Mouse (Mus musculus) stomach, embryonic 15.5 days (tissue): ENCODE measurements around the gene Tmem238. TPM values are rescaled to one million over a fixed set of nuclear protein-coding genes. Genes with fewer than 3 reads are reported as not detected.

Experiments used
- ATAC-seq: fragments of 200-750 bp; cut with Nextera tagmentation; 2 replicates; pipeline ENCODE4 v1.8.0; 2017; ENCODE audit warnings: low read depth, moderate number of reproducible peaks, moderate TSS enrichment; ENCODE audit not compliant: insufficient read depth, low FRiP score
- H3K27ac ChIP-seq: fragments of 300-500 bp; sonication (generic); 2 replicates; pipeline ENCODE4 v1.5.1; 2015; ENCODE audit warnings: mild to moderate bottlenecking, inconsistent platforms
- H3K27me3 ChIP-seq: fragments of 300-500 bp; sonication (generic); replicated peaks from 2 replicates; pipeline ENCODE4 v1.6.1; 2015; ENCODE audit warnings: inconsistent platforms
- H3K36me3 ChIP-seq: fragments of 300-500 bp; sonication (generic); 2 replicates; pipeline ENCODE4 v1.6.1; 2015; ENCODE audit warnings: inconsistent platforms
- H3K4me1 ChIP-seq: fragments of 300-500 bp; sonication (generic); 2 replicates; pipeline ENCODE4 v1.6.1; 2015; ENCODE audit warnings: inconsistent platforms
- H3K4me2 ChIP-seq: fragments of 300-500 bp; sonication (generic); 2 replicates; pipeline ENCODE4 v1.6.1; 2015; ENCODE audit warnings: mild to moderate bottlenecking, inconsistent platforms
- H3K4me3 ChIP-seq: fragments of 300-500 bp; sonication (generic); replicated peaks from 2 replicates; pipeline ENCODE4 v1.5.1; 2015; ENCODE audit warnings: inconsistent platforms
- H3K9ac ChIP-seq: fragments of 300-500 bp; sonication (generic); 2 replicates; pipeline ENCODE4 v1.6.1; 2015; ENCODE audit warnings: inconsistent platforms
- H3K9me3 ChIP-seq: fragments of 300-500 bp; sonication (generic); 2 replicates; pipeline ENCODE4 v1.6.1; 2016; ENCODE audit warnings: inconsistent platforms
- WGBS: fragments of 180-500 bp; shearing (Covaris S2); methylation state at CpG from one replicate; pipeline ENCODE4 v1.1.7; 2015; 5-methylcytosine and 5-hydroxymethylcytosine counted together
- polyA plus RNA-seq: library from polyadenylated mRNA; unstranded; fragments of >200 nt; fragmentation: Nextera tagmentation; extraction: Ambion mirVana; gene quantifications from 2 replicates; pipeline ENCODE4 v1.2.1, GENCODE M21; 2015

The Tmem238 gene
- polyA plus RNA-seq, 1 experiment from 2014 or later = 36.4 TPM

DNA sequence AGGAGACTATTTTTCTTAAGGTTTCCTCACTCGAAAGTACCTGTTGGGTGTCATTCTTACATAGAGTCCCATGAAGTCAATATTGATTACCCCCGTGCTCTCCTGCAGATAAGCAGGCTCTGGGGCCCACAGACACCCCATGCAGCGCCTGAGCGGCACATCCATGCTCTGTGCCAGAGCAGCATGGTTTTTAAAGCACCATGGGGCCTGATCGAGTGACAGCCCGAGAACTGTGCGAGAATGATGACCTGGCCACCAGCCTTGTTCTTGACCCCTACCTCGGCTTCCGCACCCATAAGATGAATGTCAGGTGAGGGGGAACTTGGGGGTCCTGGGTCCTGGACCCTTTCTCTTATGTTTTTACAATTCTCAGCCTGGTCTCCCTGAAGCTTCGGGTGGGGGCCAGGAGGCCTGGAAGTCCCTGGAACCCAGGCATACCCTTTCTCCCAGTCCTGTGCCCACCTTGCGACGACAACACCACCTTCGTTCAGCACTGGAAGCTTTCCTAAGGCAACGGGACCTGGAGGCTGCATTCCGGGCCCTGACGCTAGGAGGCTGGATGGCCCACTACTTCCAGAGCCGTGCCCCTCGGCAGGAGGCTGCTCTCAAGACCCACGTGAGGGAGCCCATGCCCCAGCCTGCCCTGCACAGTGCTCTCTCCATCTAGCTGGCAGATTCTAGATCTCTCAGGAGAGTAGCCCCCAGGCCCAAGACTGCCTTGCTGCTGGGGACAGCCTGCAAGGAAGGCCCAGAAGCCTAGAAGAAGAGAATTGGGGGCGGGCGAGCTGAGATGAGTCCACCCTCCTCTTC is 47.6 kb downstream of the Tmem238 start:
- Histone ChIP-seq H3K9me3 (no peaks in the 10 kb centered on the region), H3K4me2 (peak overlapping the region; percentile 77), H3K27me3 (no peaks in the 10 kb centered on the region), H3K4me3 (peak overlapping the region; percentile 75), H3K36me3 (peaks cover 11% of the 10 kb centered on the region), H3K27ac (peak overlapping the region; percentile 87; the same call in 1 of the 2 replicates), H3K9ac (no peak overlapping the region), H3K4me1 (peaks cover 29% of the 10 kb centered on the region)
- whole genome bisulfite sequencing = 69% methylated on average over 21 of the region's 21 CpGs
- ATAC-seq = no peak

DNA sequence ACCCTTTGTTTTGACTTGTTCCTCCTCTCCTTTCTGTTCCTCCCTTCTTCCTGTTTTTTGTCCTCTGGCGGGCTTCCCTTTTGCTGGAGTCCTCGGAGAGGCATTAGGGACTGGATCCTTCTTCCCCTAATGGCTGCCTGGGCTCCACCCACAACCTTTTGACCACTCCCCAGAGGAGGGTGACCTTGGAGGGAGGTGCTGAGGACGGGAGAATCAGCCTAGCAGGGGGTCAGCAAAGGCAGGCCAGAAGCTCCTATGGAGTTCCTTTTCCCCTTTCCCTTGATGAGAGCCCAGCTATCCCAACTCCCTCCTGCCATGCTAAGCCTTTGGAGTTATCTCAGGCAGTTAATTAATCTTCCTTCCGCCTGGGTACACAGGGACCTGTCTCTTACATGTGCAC is 48.3 kb downstream of the Tmem238 start:
- peaks cover 29% of the 10 kb centered on the region for H3K4me1 ChIP-seq
- H3K4me2 ChIP-seq = peak overlapping the region; percentile 77
- no peak for ATAC-seq
- peaks cover 4% of the 10 kb centered on the region for H3K36me3 ChIP-seq
- peak overlapping the region; percentile 75 for H3K4me3 ChIP-seq
- H3K9ac ChIP-seq = peak overlapping the region; percentile 80; the same call in 1 of the 2 replicates
- H3K27me3 ChIP-seq = no peaks in the 10 kb centered on the region
- no peaks in the 10 kb centered on the region for H3K9me3 ChIP-seq
- 3% methylated on average over 4 of the region's 4 CpGs for WGBS
- peak overlapping the region; percentile 87 for H3K27ac ChIP-seq

DNA sequence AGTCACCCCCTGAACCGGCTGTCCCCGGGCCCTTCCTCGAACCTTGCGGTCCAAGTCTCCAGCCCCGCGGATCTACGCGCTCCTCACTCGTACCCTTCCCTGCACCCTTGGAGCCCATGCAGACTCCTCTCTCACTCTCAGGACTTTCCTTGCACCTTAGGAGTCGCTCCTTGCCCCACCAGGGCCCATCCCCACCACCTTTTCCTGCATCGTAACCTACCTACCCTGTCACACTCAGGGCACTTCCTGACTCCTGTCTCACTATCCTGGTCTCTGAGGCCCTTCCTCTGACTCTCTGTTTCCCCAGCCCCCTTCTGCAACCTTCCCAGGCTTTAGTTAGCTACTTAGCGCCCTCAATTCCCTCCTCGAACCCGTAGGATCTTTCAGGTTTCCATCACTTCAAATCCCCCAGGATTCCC is 49.1 kb downstream of the Tmem238 start:
- Histone ChIP-seq H3K9me3 (no peaks in the 10 kb centered on the region), H3K36me3 (no peaks in the 10 kb centered on the region), H3K9ac (peak overlapping the region; percentile 80), H3K4me3 (peak overlapping the region; percentile 75), H3K27me3 (no peaks in the 10 kb centered on the region), H3K4me1 (peaks cover 29% of the 10 kb centered on the region), H3K27ac (peak overlapping the region; percentile 87), H3K4me2 (peak overlapping the region; percentile 77)
- 0% methylated on average over 14 of the region's 14 CpGs for WGBS
- ATAC-seq = no peak; the same call in 1 of the 2 replicates

DNA sequence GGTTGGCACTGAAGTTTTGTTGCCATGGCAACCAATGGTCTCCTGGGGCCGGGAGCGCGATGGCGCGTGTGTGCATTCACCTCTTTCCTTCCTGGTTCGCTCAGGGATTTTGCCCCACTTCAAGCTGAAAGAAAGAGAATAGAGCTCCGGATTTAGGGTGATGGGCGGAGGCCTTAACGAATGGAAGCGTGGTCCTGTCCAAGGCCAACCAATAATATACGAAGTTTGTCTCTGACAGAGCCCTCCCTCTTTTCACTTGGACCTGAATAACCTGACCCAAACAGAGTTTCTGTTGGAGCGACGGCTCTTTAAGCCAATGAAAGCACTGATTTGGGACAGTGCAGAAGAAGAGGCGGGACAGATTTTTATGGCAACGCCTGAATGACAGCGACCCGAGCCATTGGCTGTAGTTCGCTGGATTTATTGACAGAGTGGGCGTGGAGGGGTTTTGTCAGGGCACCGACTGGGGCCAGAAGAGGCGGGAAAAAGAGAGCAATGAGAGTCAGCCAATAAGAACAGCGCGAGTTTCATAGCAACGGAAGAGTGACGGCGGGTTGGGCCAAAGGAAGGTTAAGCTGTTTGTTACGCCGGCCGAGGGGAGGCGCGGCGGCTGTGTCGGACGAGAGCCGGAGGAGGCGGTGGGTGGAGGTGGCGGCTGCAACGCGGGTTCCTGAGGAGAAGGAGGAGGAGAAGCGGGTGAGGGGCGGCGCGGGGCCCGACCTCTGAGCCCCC is 49.7 kb downstream of the Tmem238 start, which contains the start of gene Kmt5c:
Gene Kmt5c, plus strand, starts transcription at position 572 of the 732 bp plus-strand sequence.
- H3K4me1 ChIP-seq = peaks cover 29% of the 10 kb centered on the region
- no peaks in the 10 kb centered on the region for H3K36me3 ChIP-seq
- peak within 1 kb of the TSS; percentile 77 for H3K4me2 ChIP-seq
- ATAC-seq = peak; percentile 95
- H3K27me3 ChIP-seq = no peaks in the 10 kb centered on the region
- H3K9me3 ChIP-seq = no peaks in the 10 kb centered on the region
- H3K27ac ChIP-seq = peak within 1 kb of the TSS; percentile 87
- under 1% methylated on average over 37 of the region's 44 CpGs for WGBS
- peak within 1 kb of the TSS; percentile 80 for H3K9ac ChIP-seq
- peak within 1 kb of the TSS; percentile 75 for H3K4me3 ChIP-seq

DNA sequence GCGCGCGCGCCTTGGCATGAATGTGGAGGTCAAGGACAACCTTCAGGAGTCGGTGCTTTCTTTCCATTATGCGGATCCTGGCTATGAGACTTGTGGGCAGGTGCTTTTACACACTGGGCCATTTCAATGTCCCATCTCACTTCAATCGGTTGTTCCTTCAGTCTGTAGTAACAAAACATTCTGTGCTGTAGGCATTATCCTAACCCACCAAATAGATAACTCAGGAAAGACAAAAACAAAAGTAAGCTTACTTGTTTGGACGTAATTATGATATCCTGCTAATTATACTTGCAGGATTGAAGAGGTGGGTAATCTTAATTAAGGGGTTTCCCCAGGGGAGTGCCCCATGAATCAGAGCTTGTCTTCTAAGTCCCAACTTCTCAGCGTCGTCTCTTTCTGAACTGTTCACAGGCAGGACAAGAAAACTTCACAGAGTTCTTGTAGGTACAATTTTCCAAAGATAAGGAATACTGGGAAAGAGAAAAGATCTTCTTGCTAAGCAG is 50.4 kb downstream of the Tmem238 start:
- H3K27me3 ChIP-seq = no peaks in the 10 kb centered on the region
- H3K4me2 ChIP-seq = peak overlapping the region; percentile 56
- 52% methylated on average over 10 of the region's 10 CpGs for WGBS
- H3K9me3 ChIP-seq = no peaks in the 10 kb centered on the region
- H3K4me1 ChIP-seq = peaks cover 29% of the 10 kb centered on the region
- H3K27ac ChIP-seq = peak overlapping the region; percentile 71
- H3K4me3 ChIP-seq = peak overlapping the region; percentile 34
- no peaks in the 10 kb centered on the region for H3K36me3 ChIP-seq
- no peak for ATAC-seq
- no peak overlapping the region for H3K9ac ChIP-seq

Other genes starting within 250 kb of the Tmem238 start
- gene Syt5, start 242.1 kb downstream of the Tmem238 start, polyA plus RNA-seq = 7.4 and 7.9 TPM in 2 replicates
- 0.80 and 0.89 TPM in 2 replicates for gene Ptprh, start 185.6 kb downstream of the Tmem238 start, polyA plus RNA-seq
- gene Tmem86b, start 158.2 kb downstream of the Tmem238 start, polyA plus RNA-seq = 2.4 and 4.8 TPM in 2 replicates
- 8.5 and 9.0 TPM in 2 replicates for gene Ppp6r1, start 130.6 kb downstream of the Tmem238 start, polyA plus RNA-seq
- 83.5 and 94.5 TPM in 2 replicates for gene Hspbp1, start 104.6 kb downstream of the Tmem238 start, polyA plus RNA-seq
- gene Brsk1, start 99.1 kb downstream of the Tmem238 start, polyA plus RNA-seq = 0.94 and 1.3 TPM in 2 replicates
- gene Tmem150b, start 64.4 kb downstream of the Tmem238 start, polyA plus RNA-seq = 0.85 and 0.88 TPM in 2 replicates
- 57.2 and 61.4 TPM in 2 replicates for gene Kmt5c, start 49.5 kb downstream of the Tmem238 start, polyA plus RNA-seq
- 66.3 and 70.7 TPM in 2 replicates for gene Cox6b2, start 36.6 kb downstream of the Tmem238 start, polyA plus RNA-seq
- gene Fam71e2, start 18.4 kb downstream of the Tmem238 start, polyA plus RNA-seq = not detected in 2 replicates
- gene Il11, start 6.8 kb downstream of the Tmem238 start, polyA plus RNA-seq = 0.13 and 0.22 TPM in 2 replicates
- 1.2 and 1.4 TPM in 2 replicates for gene Tmem190, start 6.7 kb downstream of the Tmem238 start, polyA plus RNA-seq
- gene Rpl28, start 3.2 kb upstream of the Tmem238 start, polyA plus RNA-seq = 309 and 356 TPM in 2 replicates
- 306 and 315 TPM in 2 replicates for gene Ube2s, start 22.9 kb upstream of the Tmem238 start, polyA plus RNA-seq
- 0.36 and 0.44 TPM in 2 replicates for gene Shisa7, start 55.0 kb upstream of the Tmem238 start, polyA plus RNA-seq
- gene Isoc2b, start 80.6 kb upstream of the Tmem238 start, polyA plus RNA-seq = 12.9 and 14.4 TPM in 2 replicates
- 1.1 and 1.3 TPM in 2 replicates for gene Isoc2a, start 87.5 kb upstream of the Tmem238 start, polyA plus RNA-seq
- gene Gm36210, start 116.9 kb upstream of the Tmem238 start, polyA plus RNA-seq = not detected in 2 replicates
- gene Zfp628, start 125.6 kb upstream of the Tmem238 start, polyA plus RNA-seq = 3.3 TPM in 2 replicates
- gene Nat14, start 132.4 kb upstream of the Tmem238 start, polyA plus RNA-seq = 4.3 and 4.5 TPM in 2 replicates
- 2.1 and 3.5 TPM in 2 replicates for gene Ssc5d, start 136.1 kb upstream of the Tmem238 start, polyA plus RNA-seq
- gene Sbk2, start 174.8 kb upstream of the Tmem238 start, polyA plus RNA-seq = 0.22 and 0.30 TPM in 2 replicates
- gene Sbk3, start 181.5 kb upstream of the Tmem238 start, polyA plus RNA-seq = not detected in 2 replicates
- gene Zfp579, start 206.5 kb upstream of the Tmem238 start, polyA plus RNA-seq = 32.2 and 34.1 TPM in 2 replicates
- gene Zfp524, start 224.8 kb upstream of the Tmem238 start, polyA plus RNA-seq = 16.0 and 16.4 TPM in 2 replicates
- gene Fiz1, start 225.0 kb upstream of the Tmem238 start, polyA plus RNA-seq = 40.6 and 43.0 TPM in 2 replicates
- 1.5 and 2.0 TPM in 2 replicates for gene Gm44973, start 225.8 kb upstream of the Tmem238 start, polyA plus RNA-seq
- gene Zfp865, start 230.7 kb upstream of the Tmem238 start, polyA plus RNA-seq = 5.5 and 7.7 TPM in 2 replicates
- gene Ccdc106, start 230.9 kb upstream of the Tmem238 start, polyA plus RNA-seq = 19.2 and 20.8 TPM in 2 replicates
- gene 4632433K11Rik, start 244.5 kb upstream of the Tmem238 start, polyA plus RNA-seq = not detected in 2 replicates
- 5.4 and 6.0 TPM in 2 replicates for gene Zfp784, start 248.8 kb upstream of the Tmem238 start, polyA plus RNA-seq